Mouse (Mus musculus): ENCODE results near the gene Vav2.

DNA sequence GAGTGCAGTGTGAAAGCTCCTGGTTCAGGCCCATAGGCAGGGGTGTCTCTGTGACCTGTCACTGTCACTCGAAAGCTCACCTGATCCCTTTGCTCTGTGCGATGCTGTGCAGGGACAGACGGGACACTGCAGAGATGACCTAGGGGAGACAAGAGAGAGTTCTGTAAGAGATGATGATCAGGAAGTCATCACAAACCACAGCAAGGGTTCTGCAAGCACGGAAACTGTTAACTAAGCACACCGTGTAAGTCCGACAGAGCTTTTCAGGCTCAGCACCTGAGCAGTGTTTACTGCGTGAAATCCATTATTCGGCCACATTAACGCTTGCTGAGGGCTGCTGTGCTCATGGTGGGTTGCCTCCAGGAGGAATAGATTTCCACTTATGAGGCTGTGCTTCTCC is 90.2 kb downstream of the Vav2 start:
- TF ChIP-seq POLR2A (IDR thresholded peaks at IDR 0.05; ENCODE audit: insufficient read depth, low read depth, low read length) = no peak
- no peak for TF ChIP-seq CTCF (IDR thresholded peaks at IDR 0.05; ENCODE audit: insufficient read depth, low read depth, low read length)
